Mouse (Mus musculus): ENCODE data around the gene Slc3a1. TPM values are rescaled to one million over a fixed set of nuclear protein-coding genes. Genes with fewer than 3 reads are reported as not detected.
A peak's percentile ranks its signal among the peaks of the same experiment; 100 is the strongest.

The Slc3a1 gene
- polyA plus RNA-seq, 2 experiments from 2014 or later: 0.79 to 0.94 TPM

GRCm38 (mm10) chr17:85090120-85091099 lies 62.2 kb downstream of the Slc3a1 start, which contains the start of the genes Prepl and Camkmt:
TSS of gene Prepl (minus strand) at chr17:85090241.
TSS of gene Camkmt (plus strand) at chr17:85090552.
- peak; percentile 97 for ATAC-seq

GRCm38 (mm10) chr17:85091762-85092161 lies 63.6 kb downstream of the Slc3a1 start:
- ATAC-seq: no peak

DNA sequence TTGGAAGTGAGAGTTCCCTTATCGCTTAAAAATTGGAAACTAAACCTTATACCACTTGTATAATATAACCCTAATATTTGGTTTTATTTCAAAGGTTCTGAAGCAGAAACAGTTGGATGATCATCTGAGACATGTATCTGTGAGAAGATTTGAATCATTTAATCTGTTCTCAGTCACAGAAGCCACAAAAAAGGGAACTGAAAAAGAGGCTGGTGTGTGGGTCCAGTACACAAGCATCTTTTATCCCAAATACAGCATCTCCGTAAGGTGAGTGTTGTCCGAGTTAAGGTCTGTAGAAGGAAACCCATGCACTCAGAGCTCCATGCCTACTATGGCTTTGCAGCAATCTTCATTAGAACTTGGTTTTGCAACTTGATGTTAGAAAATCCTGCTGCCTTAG lies 68.2 kb downstream of the Slc3a1 start:
- ATAC-seq: no peak

- no peak for ATAC-seq
Measured at GRCm38 (mm10) chr17:85098677-85099323, 70.6 kb downstream of the Slc3a1 start.

GRCm38 (mm10) chr17:85100232-85100631 lies 72.1 kb downstream of the Slc3a1 start:
- ATAC-seq: no peak

DNA sequence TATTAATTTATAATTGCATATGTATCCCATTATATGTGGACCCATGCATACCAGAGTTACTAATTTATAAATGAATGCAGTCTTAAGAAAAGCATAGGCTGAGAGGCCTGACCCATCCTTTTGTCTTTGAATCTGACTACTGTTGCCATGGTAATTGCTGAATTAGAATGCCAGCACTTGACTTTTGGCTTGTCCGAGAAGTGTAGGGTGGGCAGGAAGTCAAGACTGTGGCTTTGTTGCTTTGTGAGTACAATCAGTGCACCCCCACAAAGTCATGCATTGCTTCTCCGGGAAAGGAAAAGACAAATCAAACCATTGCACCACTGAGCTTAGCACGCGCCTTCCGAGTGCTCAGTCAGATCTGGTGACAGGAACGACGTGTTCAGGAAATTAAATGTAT lies 73.6 kb downstream of the Slc3a1 start:
- no peak for ATAC-seq

GRCm38 (mm10) chr17:85103310-85103709 lies 75.1 kb downstream of the Slc3a1 start:
- peak; percentile 81 for ATAC-seq

DNA sequence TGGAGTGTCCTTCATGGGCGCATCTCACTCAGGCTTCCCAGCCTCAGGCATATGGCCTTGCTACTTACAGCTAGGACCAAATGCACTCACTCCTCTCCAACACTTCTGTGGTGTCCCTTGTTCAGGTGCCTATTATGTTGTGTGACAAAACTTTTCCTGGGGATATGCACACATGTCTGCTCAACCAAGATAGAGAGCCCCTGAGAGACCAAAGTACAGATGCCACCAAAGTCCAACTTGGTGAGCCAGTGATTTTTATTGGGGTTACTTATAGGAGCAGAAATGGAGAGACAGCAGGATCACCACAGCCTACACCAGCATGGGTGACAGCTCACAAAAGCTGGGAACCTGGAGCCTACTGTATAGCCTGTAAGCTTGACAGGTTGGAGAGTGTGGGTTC lies 82.5 kb downstream of the Slc3a1 start:
- no peak for ATAC-seq

DNA sequence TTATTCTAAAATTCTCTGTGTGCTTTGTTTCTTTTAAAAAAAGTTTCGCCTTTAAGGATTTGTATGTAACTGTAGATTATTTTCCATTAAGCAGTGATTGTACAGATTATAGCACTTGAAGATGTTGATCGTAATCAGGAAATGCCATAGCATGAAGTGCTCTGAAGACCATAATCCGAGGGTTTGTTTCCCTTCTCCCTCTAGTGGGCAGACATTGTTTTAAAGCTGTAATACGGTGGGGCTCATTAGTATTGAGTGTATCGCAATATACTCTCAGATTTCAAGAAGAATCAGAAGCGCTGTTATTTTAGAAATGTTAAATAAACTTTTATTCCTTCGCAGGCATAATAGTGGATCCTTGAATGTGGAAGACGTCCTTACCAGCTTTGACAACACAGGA lies 85.3 kb downstream of the Slc3a1 start:
- ATAC-seq: no peak

Other genes starting within 250 kb of the Slc3a1 start
- gene Lrpprc, start 237.6 kb upstream of the Slc3a1 start, polyA plus RNA-seq (2017; shearing (Covaris generic)): 10 to 100 TPM in 1 of 2 experiments, 1 to 10 TPM in 1; 9.9 to 11.8 TPM
- gene Ppm1b, start 71.6 kb upstream of the Slc3a1 start, polyA plus RNA-seq (2017; shearing (Covaris generic)): 10 to 100 TPM; 13.9 to 27.5 TPM
- 10 to 100 TPM; 11.3 to 12.3 TPM for gene Prepl, start 61.9 kb downstream of the Slc3a1 start, polyA plus RNA-seq (2017; shearing (Covaris generic))
- 1 to 10 TPM; 5.7 to 7.4 TPM for gene Camkmt, start 62.2 kb downstream of the Slc3a1 start, polyA plus RNA-seq (2017; shearing (Covaris generic))